Mouse (Mus musculus): ENCODE measurements around the gene Egln2.

DNA sequence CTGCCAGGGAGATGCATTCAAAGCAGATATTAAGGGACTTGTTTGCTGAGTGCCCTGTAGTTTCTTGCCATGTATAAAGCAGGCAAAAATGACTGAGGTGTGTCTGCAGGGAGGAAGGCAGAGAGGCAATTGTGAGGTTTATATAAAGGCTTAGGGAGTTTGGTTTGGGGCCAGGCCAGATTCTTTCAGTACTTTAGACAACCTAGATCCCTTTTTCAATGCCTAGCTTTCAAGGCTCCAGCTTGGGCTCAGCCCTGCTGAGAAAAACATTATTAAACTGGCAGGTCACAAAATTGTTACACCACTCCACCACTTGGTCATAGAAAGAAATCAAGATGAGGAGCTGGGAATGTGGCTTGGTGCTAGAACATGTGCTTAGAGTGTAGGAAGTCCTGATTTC, 56.3 kb downstream of the Egln2 start:
- TF ChIP-seq CTCF (IDR thresholded peaks at IDR 0.05; ENCODE audit: control insufficient read depth, insufficient read depth, insufficient read length) (no peak), MYOG (IDR thresholded peaks at IDR 0.05; ENCODE audit: control insufficient read depth, extremely low read depth, insufficient read length) (no peak), USF1 (IDR thresholded peaks at IDR 0.05; ENCODE audit: low read depth) (no peak), CEBPB (IDR thresholded peaks at IDR 0.05; ENCODE audit: low read depth) (no peak), MAX (IDR thresholded peaks at IDR 0.05) (no peak)
